Mouse (Mus musculus) kidney, postnatal 14 days (tissue): ENCODE results near the gene Cmtm3.
"Not testable (repeated sequence)": the region's sequence is repeated elsewhere in the genome, so short reads cannot be mapped to it uniquely, and the experiment has no call there.

Source experiments
- DNase-seq: peaks from one replicate; pipeline ENCODE4 v3.0.0; 2022; ENCODE audit warnings: mixed read lengths

The Cmtm3 gene

DNA sequence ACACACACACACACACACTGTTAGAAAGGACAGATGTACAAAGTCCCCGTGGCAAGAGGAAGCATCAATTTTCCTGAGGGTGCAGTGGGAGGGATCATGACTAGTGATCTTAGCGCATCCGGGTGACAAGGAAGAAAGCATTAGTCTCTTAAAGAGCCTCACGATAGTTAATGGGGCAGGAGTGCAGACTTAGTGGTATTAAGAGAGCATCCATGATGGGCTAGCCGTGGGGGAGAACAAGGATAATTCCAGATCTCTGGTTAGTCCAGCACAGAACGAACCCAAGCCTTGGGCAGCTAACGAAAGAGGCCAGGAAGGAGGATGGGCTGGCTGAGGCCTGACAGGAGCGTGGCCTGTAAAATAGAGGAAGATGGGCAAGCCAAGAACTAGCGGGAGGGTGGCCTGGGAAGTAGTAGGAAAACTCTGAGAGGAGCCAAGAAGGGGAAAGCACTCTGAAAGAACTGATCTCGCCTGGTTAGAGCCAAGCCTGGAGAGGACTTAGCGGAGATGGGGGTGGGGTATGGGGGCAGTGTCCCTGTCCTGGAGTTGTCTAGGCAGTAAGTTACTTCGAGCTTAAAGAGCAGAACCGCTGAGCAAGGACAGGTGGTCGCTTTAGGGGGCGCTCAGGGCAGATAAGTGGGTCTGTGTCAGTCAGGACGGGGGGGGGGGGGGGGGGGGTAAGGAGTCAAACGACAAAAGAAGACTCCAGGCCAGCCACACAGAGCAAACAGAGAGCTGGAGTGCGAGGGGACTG, at the start of gene Cmtm3:
Gene Cmtm3 (plus strand): TSS at position 182 of the 754 bp plus-strand sequence.
- DNase-seq: peak; percentile 44

- DNase-seq: not testable (repeated sequence)
Measured at GRCm38 (mm10) chr8:104293081-104293480, 46.1 kb upstream of the Cmtm3 start, which contains the start of gene Cmtm2a. TSS of gene Cmtm2a (minus strand) at chr8:104293181.

GRCm38 (mm10) chr8:104294396-104294795, 44.8 kb upstream of the Cmtm3 start:
- peak; percentile 2 for DNase-seq

GRCm38 (mm10) chr8:104301577-104301976, 37.6 kb upstream of the Cmtm3 start:
- DNase-seq: not testable (repeated sequence)

DNA sequence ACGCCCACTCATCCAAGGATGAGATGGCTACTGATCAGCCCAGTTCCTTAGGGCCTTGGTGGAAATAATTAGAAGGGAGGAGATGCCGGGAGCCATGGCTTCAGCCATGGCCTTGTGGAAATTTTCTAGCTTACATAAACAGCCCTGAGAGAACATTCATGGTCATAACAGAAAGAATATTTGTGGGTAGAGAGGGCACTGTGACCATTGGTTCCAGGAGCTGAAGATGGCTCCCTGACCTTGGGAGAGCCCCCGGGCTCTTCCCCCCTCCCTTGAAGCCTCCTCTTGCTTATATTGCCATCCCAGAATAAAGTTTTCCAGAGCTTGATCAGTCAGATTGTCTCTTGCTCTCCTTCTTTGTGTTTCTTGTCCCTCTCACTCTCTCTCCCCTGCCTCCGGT, 36.7 kb upstream of the Cmtm3 start:
- DNase-seq: not testable (repeated sequence)

GRCm38 (mm10) chr8:104304962-104305361, 34.2 kb upstream of the Cmtm3 start:
- no peak for DNase-seq

DNA sequence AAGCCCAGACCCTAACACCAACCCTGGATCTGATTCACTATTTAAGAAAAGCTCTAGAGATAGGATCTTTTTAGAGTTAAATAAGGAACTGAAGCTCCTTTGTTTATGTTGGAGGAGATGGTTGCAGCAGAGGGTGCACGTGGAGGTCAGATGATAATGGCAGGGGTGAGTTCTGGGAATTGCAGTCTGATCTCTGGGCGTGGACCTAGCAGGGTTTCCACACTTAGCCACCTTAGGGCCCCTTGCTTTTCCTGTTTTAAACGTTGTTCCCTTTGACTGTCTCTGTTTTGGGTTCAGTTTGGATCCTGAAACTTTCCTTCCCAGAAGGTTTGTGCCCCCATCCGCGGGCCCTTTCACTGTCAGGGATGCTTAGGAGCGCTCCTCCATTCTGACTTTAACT, 30.9 kb upstream of the Cmtm3 start:
- DNase-seq: not testable (repeated sequence)

GRCm38 (mm10) chr8:104309441-104310155, 29.6 kb upstream of the Cmtm3 start, which contains the start of the genes Gm45711 and Cmtm1:
TSS of gene Gm45711 (minus strand) at chr8:104310081.
TSS of gene Cmtm1 (minus strand) at chr8:104310145.
- DNase-seq: not testable (repeated sequence)

DNA sequence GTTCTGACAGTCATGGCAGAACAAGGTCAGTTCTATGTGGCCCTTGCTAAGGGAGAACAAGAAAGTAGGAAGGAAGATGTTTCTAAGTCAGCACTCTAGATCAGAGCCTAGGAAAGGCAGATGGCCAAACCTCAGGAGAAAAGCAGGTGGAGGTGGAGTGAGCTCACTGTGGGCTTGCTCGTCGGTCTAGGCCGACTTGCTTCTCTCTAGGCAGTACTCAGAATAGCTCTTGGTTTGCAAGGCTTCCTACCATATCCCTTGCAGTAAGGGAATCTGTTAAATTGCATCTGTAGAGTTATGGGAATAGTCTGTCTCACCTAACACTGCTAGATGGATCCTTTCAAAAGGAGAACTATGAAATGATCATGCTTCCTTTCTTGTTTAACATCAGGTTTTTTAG, 27.2 kb upstream of the Cmtm3 start:
- DNase-seq: not testable (repeated sequence)

DNA sequence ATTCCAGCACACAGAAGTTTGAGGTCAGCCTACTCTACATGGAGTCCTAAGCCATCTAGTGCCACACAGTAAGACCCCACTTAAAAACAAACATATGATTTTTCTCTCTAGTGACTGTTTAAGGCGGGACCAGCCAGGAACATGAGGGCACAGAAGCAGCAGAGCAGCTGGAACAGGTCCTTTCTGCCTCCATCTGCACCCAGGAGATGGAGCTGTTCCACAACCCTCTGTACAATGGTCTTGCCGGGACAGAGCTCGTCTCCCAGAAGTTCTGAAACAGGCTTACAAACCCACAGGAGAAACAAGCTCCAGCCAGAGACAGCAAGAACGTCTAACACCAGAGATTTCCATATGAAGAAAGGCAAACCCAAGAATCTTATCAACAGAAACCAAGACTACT, 25.9 kb upstream of the Cmtm3 start:
- DNase-seq: peak; percentile 39

DNA sequence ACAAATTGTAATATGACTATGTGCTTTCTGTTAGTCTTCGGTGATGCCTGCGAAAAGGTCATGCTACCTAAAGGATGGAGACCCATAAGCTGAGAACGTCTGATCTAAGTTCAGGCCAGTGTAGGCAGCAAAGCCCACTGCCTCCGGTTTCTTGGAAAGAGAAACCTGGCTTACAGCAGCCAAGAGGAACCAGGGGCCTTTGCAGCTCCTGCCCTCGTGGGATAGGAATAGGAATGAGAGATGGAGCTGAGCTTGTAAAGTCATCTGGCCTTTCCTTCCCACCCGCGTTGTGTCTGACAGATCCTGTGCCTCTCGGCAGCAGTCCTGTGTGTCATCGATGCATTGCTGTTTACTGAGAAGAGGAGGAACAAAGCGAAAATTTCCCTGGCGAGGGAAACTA, 17.9 kb upstream of the Cmtm3 start, which contains the start of gene Gm11020:
Gene Gm11020 (plus strand): TSS at position 301 of the 400 bp plus-strand sequence.
- not testable (repeated sequence) for DNase-seq

GRCm38 (mm10) chr8:104321930-104322329, 17.3 kb upstream of the Cmtm3 start, which contains the start of gene Cmtm2b:
TSS of gene Cmtm2b (plus strand) at chr8:104322230.
- not testable (repeated sequence) for DNase-seq

GRCm38 (mm10) chr8:104332665-104333631, 6.3 kb upstream of the Cmtm3 start:
- no peak for DNase-seq

DNA sequence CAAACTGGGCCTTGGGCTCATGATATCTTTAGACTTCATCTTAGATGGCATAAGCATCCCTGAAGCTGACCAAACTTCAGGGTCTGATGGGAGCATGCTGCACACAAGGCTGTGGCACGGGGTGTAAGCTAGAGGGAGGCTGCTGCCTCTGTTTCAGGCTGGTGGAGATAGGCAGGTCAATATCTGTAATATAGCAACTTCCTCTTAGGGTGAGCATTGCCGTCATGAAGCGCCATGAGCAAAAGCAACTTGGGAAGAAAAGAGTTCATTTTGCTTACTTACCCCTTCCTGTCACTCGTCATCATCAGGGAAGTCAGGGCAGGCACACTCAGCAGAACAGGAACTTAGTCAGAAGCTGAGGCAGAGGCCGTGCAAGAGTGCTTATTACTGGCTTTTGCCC, 5.4 kb upstream of the Cmtm3 start:
- no peak for DNase-seq

DNA sequence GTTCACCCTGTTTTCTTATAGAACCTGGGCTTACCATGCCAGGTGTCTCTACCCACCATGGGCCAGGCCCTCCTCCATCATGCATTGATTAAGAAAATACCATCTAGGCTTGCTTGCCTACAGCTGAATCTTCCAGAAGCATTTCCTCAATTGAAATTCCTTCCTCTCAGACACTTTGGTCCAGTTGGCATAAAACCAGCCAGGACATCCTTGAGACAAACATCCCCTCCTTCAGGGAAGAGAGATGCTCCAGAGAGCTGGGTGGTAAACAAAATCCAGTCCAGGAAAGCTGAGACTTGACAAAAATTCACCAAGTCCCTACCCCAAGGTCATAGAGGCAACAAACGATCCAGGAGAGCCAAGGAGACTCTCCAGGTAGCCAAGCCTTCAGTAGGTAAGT, 5.0 kb upstream of the Cmtm3 start:
- no peak for DNase-seq

- DNase-seq: no peak
Measured at GRCm38 (mm10) chr8:104336806-104337205, 2.4 kb upstream of the Cmtm3 start.

- no peak for DNase-seq
Measured at GRCm38 (mm10) chr8:104337890-104338289, 1.3 kb upstream of the Cmtm3 start.

DNA sequence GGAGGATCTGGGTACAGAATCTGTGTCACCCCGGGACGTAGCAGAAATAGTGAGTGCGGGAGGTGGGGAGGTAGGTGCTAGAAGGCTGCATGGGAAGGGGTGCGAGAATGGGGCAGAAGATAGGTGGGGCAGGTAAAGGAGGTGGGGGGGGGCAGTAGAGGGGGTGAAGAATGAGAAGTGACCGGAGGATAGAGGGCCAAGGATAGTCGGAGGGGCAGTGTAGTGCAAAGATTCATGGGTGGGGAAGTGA, 698 bp downstream of the Cmtm3 start:
- no peak for DNase-seq

DNA sequence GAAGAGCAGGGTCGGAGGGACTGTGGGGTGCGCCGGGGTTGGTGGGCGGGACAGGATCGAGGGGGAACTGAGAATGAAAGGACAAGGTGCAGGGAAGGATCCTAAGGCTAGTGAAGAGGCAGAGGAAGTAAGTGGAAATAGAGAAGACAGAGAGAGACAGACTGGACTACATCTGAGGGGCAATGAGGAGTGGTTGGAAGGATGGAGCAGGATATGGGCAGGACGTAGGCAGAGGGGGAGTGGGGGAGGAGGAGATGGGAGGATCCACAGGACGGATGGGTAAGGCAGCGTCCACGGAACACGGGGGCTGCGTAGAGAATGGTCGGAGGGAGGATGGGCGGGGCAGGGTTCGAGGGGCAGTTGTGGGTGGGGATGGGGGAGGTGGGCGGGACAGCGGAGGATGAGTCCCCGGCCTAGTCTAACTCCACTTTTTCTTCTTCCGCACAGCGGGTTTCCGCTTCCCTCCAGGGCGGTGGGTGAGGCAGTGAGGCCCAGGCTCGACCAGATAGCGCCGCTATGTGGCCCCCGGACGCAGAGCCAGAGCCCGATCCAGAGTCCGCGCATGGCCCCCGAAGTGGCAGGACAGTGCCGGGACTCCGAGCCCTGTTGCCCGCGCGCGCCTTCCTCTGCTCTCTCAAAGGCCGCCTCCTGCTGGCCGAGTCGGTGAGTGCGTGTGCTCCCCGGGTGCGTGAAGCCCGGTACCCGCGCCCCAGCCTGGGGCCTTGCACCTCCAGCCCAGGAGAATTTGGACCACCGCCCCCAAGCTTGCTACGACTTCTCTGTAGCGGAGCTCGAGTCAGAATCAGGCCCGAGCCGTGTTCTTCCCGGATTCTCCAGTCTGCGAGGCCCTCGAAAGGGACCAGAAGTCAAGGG, 1.3 kb downstream of the Cmtm3 start:
- peak; percentile 87 for DNase-seq

GRCm38 (mm10) chr8:104341106-104341561, 1.9 kb downstream of the Cmtm3 start:
- peak; percentile 80 for DNase-seq

DNA sequence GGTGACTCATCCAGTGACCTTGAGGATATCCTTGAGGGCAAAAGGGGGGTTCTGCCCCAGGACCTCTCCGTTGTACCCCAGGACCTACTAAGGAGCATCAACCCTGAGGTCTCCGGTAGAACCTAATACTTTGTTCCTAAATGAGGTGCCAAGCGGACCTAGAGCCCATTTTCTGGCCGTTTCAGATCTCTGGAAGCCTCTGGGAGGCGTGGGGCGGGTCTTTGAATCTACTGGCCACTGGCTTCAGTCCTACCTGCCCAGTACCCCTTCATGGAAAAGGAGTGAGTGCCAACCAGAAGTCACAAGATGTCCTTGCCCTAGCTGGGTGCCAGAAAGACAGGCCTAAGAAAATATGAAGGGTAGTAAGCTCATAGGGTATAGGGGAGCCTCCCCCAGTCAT, 2.5 kb downstream of the Cmtm3 start:
- DNase-seq: no peak

- DNase-seq: no peak
Measured at GRCm38 (mm10) chr8:104342426-104342825, 3.2 kb downstream of the Cmtm3 start.
